Mouse (Mus musculus) large intestine, adult 2 months (tissue): ENCODE measurements around the gene Tex13c1. TPM values are rescaled to one million over a fixed set of nuclear protein-coding genes. Genes with fewer than 3 reads are reported as not detected.

Experiments used
- DNase-seq: peaks from one replicate; pipeline ENCODE4 v3.0.0-alpha.2; 2012; ENCODE audit warnings: low read depth, low spot score
- WGBS: fragments of 180-500 bp; shearing (Covaris S2); methylation state at CpG from one replicate; pipeline ENCODE4 v1.1.7; 2018; 5-methylcytosine and 5-hydroxymethylcytosine counted together
- polyA plus RNA-seq: library from polyadenylated mRNA; depleted of rRNA; stranded (reverse); fragments of >200 nt; gene quantifications from 2 replicates; pipeline ENCODE4 v1.2.3, GENCODE M21; 2012; rRNA removed

The Tex13c1 gene
- polyA plus RNA-seq = not detected in 2 replicates

DNA sequence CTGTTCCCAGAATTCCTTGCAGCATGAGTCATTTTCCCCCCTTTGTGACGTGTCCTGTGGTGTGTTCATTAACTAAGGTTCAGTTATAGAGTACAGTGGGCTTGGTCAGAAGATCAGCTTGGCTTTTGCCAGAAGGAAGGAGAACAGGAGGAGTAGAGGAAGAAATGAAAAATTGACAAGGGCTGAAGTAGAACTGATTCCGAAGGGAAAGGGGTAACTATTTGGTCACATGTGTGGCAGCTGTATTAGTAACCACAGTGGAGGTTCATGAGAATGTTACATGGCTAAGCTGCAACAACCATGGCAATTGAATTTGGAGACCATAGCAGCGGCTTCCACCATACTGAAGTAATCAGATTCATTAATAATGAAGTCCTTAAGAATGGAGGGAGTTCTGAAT is at the start of gene Tex13c1:
TSS of gene Tex13c1 (plus strand) at position 301 of the 400 bp plus-strand sequence.
- WGBS = 63% methylated on average over 3 of the region's 3 CpGs
- no peak for DNase-seq

Other genes with a start within 250 kb of the Tex13c1 start
- 0.01 TPM in 1 of 2 replicates, not detected in the other for gene Tenm1, start 162.0 kb upstream of the Tex13c1 start, polyA plus RNA-seq